21 mouse cellular contexts compared by ENCODE assay signal in the genomic region with DNA sequence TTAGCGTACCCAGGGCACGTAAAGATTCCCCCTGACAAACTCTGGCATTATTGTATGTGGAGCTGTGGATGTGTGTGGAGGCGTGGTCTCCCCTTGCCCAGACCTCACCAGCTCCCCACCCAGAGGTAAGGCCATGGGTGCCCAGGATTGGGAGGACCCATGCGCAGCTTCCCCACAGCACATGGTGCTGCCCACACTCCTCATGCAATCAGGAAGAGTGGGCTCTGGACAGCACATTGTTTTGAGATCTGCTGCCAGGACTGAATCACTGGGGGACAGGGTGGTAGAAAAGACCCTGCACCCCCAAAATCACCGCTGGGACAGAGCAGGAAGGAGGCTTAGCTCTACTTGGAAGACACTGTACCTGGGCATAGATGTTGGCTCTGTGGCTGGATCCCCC. TPM values are rescaled to one million over a fixed set of nuclear protein-coding genes. Genes with fewer than 3 reads are reported as not detected.
DNase-seq lines count a peak whose midpoint lies in the region; ATAC-seq and TF ChIP-seq lines count a peak whose summit lies in the region.
"Had no signal": no experiment of that assay in that cellular context is flagged by ENCODE, and none has a peak within 500 bp of the region (broad histone marks: within the 10 kb centered on the region; RNA-seq: fewer than 3 reads in every experiment).

No protein-coding gene starts in this region.

- no peak for ATAC-seq in forebrain, embryonic 14.5 days
- ATAC-seq in forebrain, embryonic 11.5 days (replicated peaks; ENCODE audit: low FRiP score): no peak
- no peak for ATAC-seq in midbrain, embryonic 12.5 days (ENCODE audit: low FRiP score, low read depth)
- no peak for ATAC-seq in kidney, embryonic 14.5 days (ENCODE audit: low FRiP score, low TSS enrichment)
- no peak for ATAC-seq in granulocyte monocyte progenitor cell, adult 5-6 weeks (replicated peaks; ENCODE audit: poor library complexity, severe bottlenecking)

- H3K36me3 ChIP-seq in forebrain, embryonic 14.5 days (ENCODE audit: control insufficient read depth, insufficient read depth, low read length): peaks cover 14% of the 10 kb centered on the region
- no peaks in the 10 kb centered on the region for H3K36me3 ChIP-seq in forebrain, embryonic 11.5 days (ENCODE audit: control insufficient read depth, insufficient read depth, low read length)
- H3K36me3 ChIP-seq in midbrain, embryonic 12.5 days: peaks cover 14% of the 10 kb centered on the region
- H3K36me3 ChIP-seq in kidney, embryonic 14.5 days (ENCODE audit: control insufficient read depth, insufficient read depth, low read length): peaks cover 29% of the 10 kb centered on the region; the same call in 1 of the 2 replicates

- no peak overlapping the region for H3K4me3 ChIP-seq in forebrain, embryonic 14.5 days (ENCODE audit: low read depth, low read length)
- H3K4me3 ChIP-seq in forebrain, embryonic 11.5 days (ENCODE audit: low read depth, low read length): no peak overlapping the region
- H3K4me3 ChIP-seq in cortical plate, adult 2 months (ENCODE audit: insufficient read depth, low read length): no peak overlapping the region
- no peak overlapping the region for H3K4me3 ChIP-seq in midbrain, embryonic 12.5 days
- no peak overlapping the region for H3K4me3 ChIP-seq in kidney, embryonic 14.5 days (ENCODE audit: low read length)
- H3K4me3 ChIP-seq: erythroblast, embryonic 14.5 days; hindbrain, embryonic 15.5 days; limb, embryonic 15.5 days; liver, embryonic 15.5 days had no signal

- DNase-seq in forebrain, embryonic 14.5 days (ENCODE audit: low spot score): no peak
- DNase-seq in forebrain, embryonic 11.5 days (ENCODE audit: low spot score): no peak
- DNase-seq in left cerebral cortex, adult 18-20 months (ENCODE audit: low spot score in 2 of 2): peak; percentile 55 to 66
- DNase-seq in left cerebral cortex, postnatal 10 days (ENCODE audit: extremely low spot score in 1 of 2, low spot score in 2 of 2): no peak
- DNase-seq: adrenal gland, postnatal 36 days; cerebellum, adult 18-20 months; cerebellum, postnatal 36 days; gastrocnemius, postnatal 14 days; kidney, adult 11 months; kidney, postnatal 14 days; thymus, postnatal 36 days had no signal

- H3K27me3 ChIP-seq in forebrain, embryonic 14.5 days (replicated peaks; ENCODE audit: control insufficient read depth, insufficient read depth, low read length): no peaks in the 10 kb centered on the region
- no peaks in the 10 kb centered on the region for H3K27me3 ChIP-seq in forebrain, embryonic 11.5 days (ENCODE audit: control insufficient read depth, insufficient read depth, low read length)
- no peaks in the 10 kb centered on the region for H3K27me3 ChIP-seq in midbrain, embryonic 12.5 days
- H3K27me3 ChIP-seq in kidney, embryonic 14.5 days (ENCODE audit: control insufficient read depth, insufficient read depth, low read length): no peaks in the 10 kb centered on the region
- H3K27me3 ChIP-seq: CH12.LX; hindbrain, embryonic 15.5 days; limb, embryonic 15.5 days; liver, embryonic 15.5 days had no signal

- 0 out of 2 replicates have a peak overlapping the region, but pooled peaks have one; percentile 4 for H3K27ac ChIP-seq in forebrain, embryonic 14.5 days (ENCODE audit: low read depth, low read length)
- no peak overlapping the region for H3K27ac ChIP-seq in forebrain, embryonic 11.5 days (ENCODE audit: low read depth, low read length)
- peak overlapping the region; percentile 83 for H3K27ac ChIP-seq in cortical plate, adult 2 months (ENCODE audit: insufficient read depth, low read length)
- H3K27ac ChIP-seq in midbrain, embryonic 12.5 days (replicated peaks): 0 out of 2 replicates have a peak overlapping the region, but pooled peaks have one; percentile 42
- no peak overlapping the region for H3K27ac ChIP-seq in kidney, embryonic 14.5 days (ENCODE audit: low read depth, low read length)
- H3K27ac ChIP-seq: hindbrain, embryonic 15.5 days; limb, embryonic 15.5 days; liver, embryonic 15.5 days; macrophage had no signal

- no peak for TF ChIP-seq CTCF in cortical plate, adult 2 months (IDR thresholded peaks at IDR 0.05; ENCODE audit: extremely low read depth, insufficient read depth, low read length)

- intact Hi-C loops in left cerebral cortex, postnatal 10 days (cut with DNase I): loop anchor here (5.0 to 10.0 kb wide), 2 partner anchors 203 to 270 kb away; a partner anchor contains a TSS

- 0 out of 2 replicates have a peak, but pooled peaks have one; percentile 1 for TF ChIP-seq POLR2A in cortical plate, adult 2 months (IDR thresholded peaks at IDR 0.05; ENCODE audit: extremely low read depth, insufficient read depth, low read length)

- WGBS in forebrain, embryonic 14.5 days: 86% methylated on average over 5 of the region's 5 CpGs
- WGBS in forebrain, embryonic 11.5 days: 84% methylated on average over 5 of the region's 5 CpGs
- WGBS in midbrain, embryonic 12.5 days: 80% methylated on average over 5 of the region's 5 CpGs
- 87% methylated on average over 5 of the region's 5 CpGs for WGBS in kidney, embryonic 14.5 days

- no peak overlapping the region for H3K9ac ChIP-seq in forebrain, embryonic 14.5 days (ENCODE audit: low read length)
- H3K9ac ChIP-seq in forebrain, embryonic 11.5 days (ENCODE audit: low read length): no peak overlapping the region
- H3K9ac ChIP-seq in midbrain, embryonic 12.5 days (replicated peaks): peak overlapping the region; percentile 41; the same call in 1 of the 2 replicates
- H3K9ac ChIP-seq in kidney, embryonic 14.5 days (ENCODE audit: low read depth, low read length): no peak overlapping the region
- H3K9ac ChIP-seq: hindbrain, embryonic 15.5 days; limb, embryonic 15.5 days; liver, embryonic 15.5 days had no signal

- H3K4me2 ChIP-seq in forebrain, embryonic 14.5 days (ENCODE audit: low read length): no peak overlapping the region
- H3K4me2 ChIP-seq in forebrain, embryonic 11.5 days (ENCODE audit: low read depth, low read length, severe bottlenecking): no peak overlapping the region
- H3K4me2 ChIP-seq in midbrain, embryonic 12.5 days (replicated peaks): no peak overlapping the region
- H3K4me2 ChIP-seq in kidney, embryonic 14.5 days (replicated peaks; ENCODE audit: low read depth, low read length): no peak overlapping the region
- H3K4me2 ChIP-seq: hindbrain, embryonic 15.5 days; limb, embryonic 15.5 days; liver, embryonic 15.5 days had no signal

- peaks cover 2% of the 10 kb centered on the region; the same call in 1 of the 2 replicates for H3K4me1 ChIP-seq in forebrain, embryonic 14.5 days (ENCODE audit: control insufficient read depth, insufficient read depth, low read length)
- peaks cover 4% of the 10 kb centered on the region for H3K4me1 ChIP-seq in forebrain, embryonic 11.5 days (replicated peaks; ENCODE audit: control insufficient read depth, insufficient read depth, low read length)
- H3K4me1 ChIP-seq in cortical plate, adult 2 months (ENCODE audit: control insufficient read depth, insufficient read depth, low read length): peaks cover 2% of the 10 kb centered on the region
- H3K4me1 ChIP-seq in midbrain, embryonic 12.5 days: peaks cover 11% of the 10 kb centered on the region
- H3K4me1 ChIP-seq in kidney, embryonic 14.5 days (ENCODE audit: control insufficient read depth, insufficient read depth, low read length): peaks cover 5% of the 10 kb centered on the region

- H3K9me3 ChIP-seq in forebrain, embryonic 14.5 days (replicated peaks; ENCODE audit: control insufficient read depth, low read length): no peaks in the 10 kb centered on the region
- no peaks in the 10 kb centered on the region for H3K9me3 ChIP-seq in forebrain, embryonic 11.5 days (ENCODE audit: control insufficient read depth, low read length)
- no peaks in the 10 kb centered on the region for H3K9me3 ChIP-seq in midbrain, embryonic 12.5 days
- no peaks in the 10 kb centered on the region for H3K9me3 ChIP-seq in kidney, embryonic 14.5 days (ENCODE audit: control insufficient read depth, low read length)
- H3K9me3 ChIP-seq: hindbrain, embryonic 15.5 days; limb, embryonic 15.5 days; liver, embryonic 15.5 days had no signal

RNA-seq across cellular contexts. Expression of a gene that starts 5.9 kb away (rescaled TPM):
- polyA plus RNA-seq in forebrain, embryonic 14.5 days (2014; fragmentation: Nextera tagmentation; extraction: Ambion mirVana): 24.3 and 24.6 TPM in 2 replicates
- polyA plus RNA-seq in forebrain, embryonic 11.5 days (2014; fragmentation: Nextera tagmentation; extraction: Ambion mirVana): 32.7 and 34.4 TPM in 2 replicates
- 10 to 100 TPM in 1 of 2 experiments, 1 to 10 TPM in 1; 9.2 to 12.0 TPM for total RNA-seq in left cerebral cortex, adult 18-20 months (2021)
- 10 to 100 TPM in 1 of 2 experiments, 1 to 10 TPM in 1; 9.2 to 11.3 TPM for total RNA-seq in left cerebral cortex, postnatal 10 days (2021)
- 19.5 and 21.4 TPM in 2 replicates for polyA plus RNA-seq in cortical plate, adult 2 months (2012; rRNA removed)
- 23.2 and 24.9 TPM in 2 replicates for polyA plus RNA-seq in midbrain, embryonic 12.5 days (2016; fragmentation: Nextera tagmentation; extraction: Ambion mirVana)
- polyA plus RNA-seq in kidney, embryonic 14.5 days (2014; fragmentation: Nextera tagmentation; extraction: Ambion mirVana): 33.3 and 33.4 TPM in 2 replicates
- total RNA-seq in granulocyte monocyte progenitor cell, adult 5-6 weeks (2014; fragmentation: Nextera tagmentation): 17.1 and 20.1 TPM in 2 replicates
- 16.1 and 16.4 TPM in 2 replicates for total RNA-seq in granulocyte monocyte progenitor cell, adult 5-6 weeks (2017)

RNA-seq across cellular contexts. Expression of a gene that starts 6.5 kb away (rescaled TPM):
- polyA plus RNA-seq in forebrain, embryonic 14.5 days (2014; fragmentation: Nextera tagmentation; extraction: Ambion mirVana): 15.9 and 17.6 TPM in 2 replicates
- 21.8 and 24.0 TPM in 2 replicates for polyA plus RNA-seq in forebrain, embryonic 11.5 days (2014; fragmentation: Nextera tagmentation; extraction: Ambion mirVana)
- total RNA-seq in left cerebral cortex, adult 18-20 months (2021): 10 to 100 TPM; 28.5 to 32.1 TPM
- total RNA-seq in left cerebral cortex, postnatal 10 days (2021): 10 to 100 TPM; 14.1 to 15.9 TPM
- polyA plus RNA-seq in cortical plate, adult 2 months (2012; rRNA removed): 29.1 and 30.9 TPM in 2 replicates
- polyA plus RNA-seq in midbrain, embryonic 12.5 days (2016; fragmentation: Nextera tagmentation; extraction: Ambion mirVana): 15.8 and 17.6 TPM in 2 replicates
- 25.7 and 29.2 TPM in 2 replicates for polyA plus RNA-seq in kidney, embryonic 14.5 days (2014; fragmentation: Nextera tagmentation; extraction: Ambion mirVana)
- total RNA-seq in granulocyte monocyte progenitor cell, adult 5-6 weeks (2014; fragmentation: Nextera tagmentation): 7.6 and 17.1 TPM in 2 replicates
- 8.9 and 10.6 TPM in 2 replicates for total RNA-seq in granulocyte monocyte progenitor cell, adult 5-6 weeks (2017)

RNA-seq across cellular contexts. Expression of a gene that starts 9.0 kb away (rescaled TPM):
- polyA plus RNA-seq in forebrain, embryonic 14.5 days (2014; fragmentation: Nextera tagmentation; extraction: Ambion mirVana): 5.0 and 7.4 TPM in 2 replicates
- 1.0 and 1.1 TPM in 2 replicates for polyA plus RNA-seq in forebrain, embryonic 11.5 days (2014; fragmentation: Nextera tagmentation; extraction: Ambion mirVana)
- 10 to 100 TPM; 86.2 to 91.0 TPM for total RNA-seq in left cerebral cortex, adult 18-20 months (2021)
- total RNA-seq in left cerebral cortex, postnatal 10 days (2021): 10 to 100 TPM; 44.8 to 46.9 TPM
- polyA plus RNA-seq in cortical plate, adult 2 months (2012; rRNA removed): 37.9 and 40.1 TPM in 2 replicates
- 9.3 and 10.2 TPM in 2 replicates for polyA plus RNA-seq in midbrain, embryonic 12.5 days (2016; fragmentation: Nextera tagmentation; extraction: Ambion mirVana)
- polyA plus RNA-seq in kidney, embryonic 14.5 days (2014; fragmentation: Nextera tagmentation; extraction: Ambion mirVana): 2.7 and 4.2 TPM in 2 replicates
- 0.37 and 1.0 TPM in 2 replicates for total RNA-seq in granulocyte monocyte progenitor cell, adult 5-6 weeks (2014; fragmentation: Nextera tagmentation)
- 0.15 TPM in 1 of 2 replicates, not detected in the other for total RNA-seq in granulocyte monocyte progenitor cell, adult 5-6 weeks (2017)
- polyA plus RNA-seq: erythroblast, embryonic 14.5 days had no signal

RNA-seq across cellular contexts. Expression of a gene that starts 15.3 kb away (rescaled TPM):
- polyA plus RNA-seq in forebrain, embryonic 14.5 days (2014; fragmentation: Nextera tagmentation; extraction: Ambion mirVana): 1.3 and 2.0 TPM in 2 replicates
- 0.86 and 1.1 TPM in 2 replicates for polyA plus RNA-seq in forebrain, embryonic 11.5 days (2014; fragmentation: Nextera tagmentation; extraction: Ambion mirVana)
- total RNA-seq in left cerebral cortex, adult 18-20 months (2021): 1 to 10 TPM; 3.8 to 5.0 TPM
- 1 to 10 TPM; 3.9 to 5.3 TPM for total RNA-seq in left cerebral cortex, postnatal 10 days (2021)
- polyA plus RNA-seq in cortical plate, adult 2 months (2012; rRNA removed): 3.0 and 3.8 TPM in 2 replicates
- 3.7 and 4.8 TPM in 2 replicates for polyA plus RNA-seq in midbrain, embryonic 12.5 days (2016; fragmentation: Nextera tagmentation; extraction: Ambion mirVana)
- polyA plus RNA-seq in kidney, embryonic 14.5 days (2014; fragmentation: Nextera tagmentation; extraction: Ambion mirVana): 16.9 and 26.6 TPM in 2 replicates
- total RNA-seq in granulocyte monocyte progenitor cell, adult 5-6 weeks (2014; fragmentation: Nextera tagmentation): not detected in 2 replicates
- total RNA-seq in granulocyte monocyte progenitor cell, adult 5-6 weeks (2017): not detected in 2 replicates
- polyA plus RNA-seq: macrophage had no signal

Comparison
In these comparisons a context has a peak if more than half of its experiments do, and no peak if none do; other contexts are left out.
1. DNase-seq: peak in left cerebral cortex, adult 18-20 months (2 of 2); none in forebrain, embryonic 14.5 days (single experiment), forebrain, embryonic 11.5 days (single experiment) and left cerebral cortex, postnatal 10 days (0 of 2).
2. H3K27ac ChIP-seq: peak in forebrain, embryonic 14.5 days (single experiment), cortical plate, adult 2 months (single experiment) and midbrain, embryonic 12.5 days (single experiment); none in forebrain, embryonic 11.5 days (single experiment) and kidney, embryonic 14.5 days (single experiment).